Mouse (Mus musculus) midbrain, embryonic 10.5 days (tissue): ENCODE data around the gene Mcrs1. TPM values are rescaled to one million over a fixed set of nuclear protein-coding genes. Genes with fewer than 3 reads are reported as not detected.
A peak's percentile ranks its signal among the peaks of the same experiment; 100 is the strongest.

Experiments used
- DNase-seq: peaks from one replicate; pipeline ENCODE4 v3.0.0-alpha.2; 2017; ENCODE audit warnings: low spot score
- H3K27ac ChIP-seq: fragments of 300-500 bp; sonication (generic); replicated peaks from 2 replicates; pipeline ENCODE4 v1.5.1; 2016; ENCODE audit warnings: mild to moderate bottlenecking
- H3K27me3 ChIP-seq: fragments of 300-500 bp; sonication (generic); 2 replicates; pipeline ENCODE4 v1.6.1; 2016; ENCODE audit warnings: low read depth, mild to moderate bottlenecking; ENCODE audit not compliant: poor library complexity, severe bottlenecking
- H3K36me3 ChIP-seq: fragments of 300-500 bp; sonication (generic); 2 replicates; pipeline ENCODE4 v1.6.1; 2016; ENCODE audit warnings: mild to moderate bottlenecking, moderate library complexity
- H3K4me1 ChIP-seq: fragments of 300-500 bp; sonication (generic); 2 replicates; pipeline ENCODE4 v1.6.1; 2016
- H3K4me3 ChIP-seq: fragments of 300-500 bp; sonication (generic); 2 replicates; pipeline ENCODE4 v1.5.1; 2016; ENCODE audit warnings: mild to moderate bottlenecking, moderate library complexity
- H3K9me3 ChIP-seq: fragments of 300-500 bp; sonication (generic); replicated peaks from 2 replicates; pipeline ENCODE4 v1.6.1; 2016; ENCODE audit warnings: mild to moderate bottlenecking
- WGBS: fragments of 180-500 bp; shearing (Covaris S2); methylation state at CpG from one replicate; pipeline ENCODE4 v1.1.7; 2016; 5-methylcytosine and 5-hydroxymethylcytosine counted together
- polyA plus RNA-seq: library from polyadenylated mRNA; unstranded; fragments of >200 nt; fragmentation: Nextera tagmentation; extraction: Ambion mirVana; gene quantifications from 2 replicates; pipeline ENCODE4 v1.2.1, GENCODE M21; 2016

The Mcrs1 gene
- polyA plus RNA-seq, result 202 and 215 TPM in 2 replicates

DNA sequence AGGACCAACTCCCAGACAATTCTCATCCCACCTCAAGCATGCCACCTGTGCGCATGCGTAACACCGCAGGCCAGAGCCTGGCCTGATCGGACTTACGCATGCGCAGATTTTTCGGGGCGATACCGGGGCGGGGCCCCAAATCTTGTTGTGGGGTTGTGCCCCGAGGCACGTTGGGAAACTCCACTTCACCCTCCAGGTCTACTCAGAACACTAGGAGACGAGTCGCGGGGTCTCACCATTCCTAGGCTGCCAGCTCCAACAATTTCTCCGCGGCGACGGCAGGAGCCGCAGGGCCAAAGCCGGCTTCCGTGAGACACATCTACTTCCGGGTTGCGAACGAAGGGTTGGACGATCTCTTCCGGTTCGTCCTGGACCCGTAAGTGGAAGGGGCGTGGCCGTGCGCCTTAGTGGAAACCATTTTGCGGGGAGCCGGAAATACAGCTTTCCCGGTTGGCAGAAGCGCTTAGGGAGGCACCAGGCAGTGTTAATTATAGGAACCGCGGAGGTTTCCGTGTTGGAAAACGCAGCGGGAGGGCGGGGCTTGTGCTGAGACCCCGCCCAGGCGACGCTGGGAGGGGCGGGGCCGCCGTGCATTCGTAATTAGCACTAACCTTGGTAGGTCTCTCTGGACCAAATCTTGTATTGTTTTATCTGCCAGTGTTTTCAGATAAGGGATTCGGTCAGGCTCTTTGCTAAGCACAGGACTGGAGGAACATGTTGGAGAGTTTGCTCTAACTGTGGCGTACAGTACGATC lies at the start of gene Mcrs1:
TSS of gene Mcrs1 (minus strand) at position 336 of the 755 bp plus-strand sequence.
- H3K27me3 ChIP-seq, result no peaks in the 10 kb centered on the region
- under 1% methylated on average over 52 of the region's 52 CpGs for WGBS
- H3K9me3 ChIP-seq, result no peaks in the 10 kb centered on the region

GRCm38 (mm10) chr15:99296213-99296612 lies 44.5 kb upstream of the Mcrs1 start:
- Histone ChIP-seq H3K27ac (no peak overlapping the region; the same call in 1 of the 2 replicates), H3K4me3 (peak overlapping the region; percentile 77)
- 44% methylated on average over 5 of the region's 5 CpGs for WGBS

More for the DNA sequence above, at the start of gene Mcrs1:
- DNase-seq, result peak; percentile 95
- H3K36me3 ChIP-seq, result peaks cover 35% of the 10 kb centered on the region
- peaks cover 28% of the 10 kb centered on the region for H3K4me1 ChIP-seq
- H3K4me3 ChIP-seq, result peak within 1 kb of the TSS; percentile 75
- peak within 1 kb of the TSS; percentile 93 for H3K27ac ChIP-seq

GRCm38 (mm10) chr15:99295484-99295981 lies 43.8 kb upstream of the Mcrs1 start, which contains the start of gene Fam186b:
Fam186b (minus strand) TSS chr15:99295888.
- no peak for DNase-seq
- Histone ChIP-seq H3K36me3 (peaks cover 11% of the 10 kb centered on the region; the same call in 1 of the 2 replicates), H3K4me1 (peaks cover 25% of the 10 kb centered on the region), H3K9me3 (no peaks in the 10 kb centered on the region), H3K4me3 (peak within 1 kb of the TSS; percentile 77), H3K27ac (peak within 1 kb of the TSS; percentile 93), H3K27me3 (no peaks in the 10 kb centered on the region)
- WGBS, result 4% methylated on average over 14 of the region's 17 CpGs

More at GRCm38 (mm10) chr15:99296213-99296612, 44.5 kb upstream of the Mcrs1 start:
- DNase-seq, result no peak
- peaks cover 12% of the 10 kb centered on the region; the same call in 1 of the 2 replicates for H3K36me3 ChIP-seq
- H3K9me3 ChIP-seq, result no peaks in the 10 kb centered on the region
- H3K27me3 ChIP-seq, result no peaks in the 10 kb centered on the region
- H3K4me1 ChIP-seq, result peaks cover 25% of the 10 kb centered on the region

- peaks cover 25% of the 10 kb centered on the region for H3K4me1 ChIP-seq
- H3K27ac ChIP-seq, result peak within 1 kb of the TSS; percentile 93
- no peaks in the 10 kb centered on the region for H3K9me3 ChIP-seq
- peak within 1 kb of the TSS; percentile 77 for H3K4me3 ChIP-seq
- DNase-seq, result peak; percentile 94
- H3K27me3 ChIP-seq, result no peaks in the 10 kb centered on the region
- H3K36me3 ChIP-seq, result peaks cover 5% of the 10 kb centered on the region; the same call in 1 of the 2 replicates
- WGBS, result under 1% methylated on average over 63 of the region's 64 CpGs
Observed at GRCm38 (mm10) chr15:99294813-99295374, 43.1 kb upstream of the Mcrs1 start, which contains the start of gene Prpf40b. Prpf40b (plus strand) TSS chr15:99295087.

DNA sequence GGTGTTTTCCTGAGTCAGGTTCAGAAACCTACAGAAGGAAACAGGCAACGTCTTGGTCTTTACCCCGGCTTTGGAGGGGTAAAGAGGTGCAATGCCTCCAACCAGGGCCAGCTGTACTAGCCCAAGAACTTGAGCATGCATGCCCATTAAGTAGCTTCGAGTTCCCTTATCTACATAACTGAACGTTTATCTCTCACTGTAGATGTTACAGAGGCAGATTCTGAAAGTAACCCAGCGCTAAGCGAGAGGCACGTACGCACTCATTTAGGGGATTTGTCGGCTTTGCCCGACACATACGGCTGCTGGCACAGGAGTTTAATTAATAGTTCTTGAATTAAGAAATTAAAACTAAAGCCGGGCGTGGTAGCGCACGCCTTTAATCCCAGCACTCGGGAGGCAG lies 42.5 kb upstream of the Mcrs1 start:
- Histone ChIP-seq H3K4me1 (peaks cover 25% of the 10 kb centered on the region), H3K27ac (peak overlapping the region; percentile 93), H3K27me3 (no peaks in the 10 kb centered on the region), H3K9me3 (no peaks in the 10 kb centered on the region), H3K36me3 (0 out of 2 replicates have a peak, but pooled peaks cover 3% of the 10 kb centered on the region), H3K4me3 (peak overlapping the region; percentile 77)
- no peak for DNase-seq
- WGBS, result 43% methylated on average over 16 of the region's 16 CpGs

- WGBS, result 94% methylated on average over 11 of the region's 11 CpGs
- Histone ChIP-seq H3K9me3 (no peaks in the 10 kb centered on the region), H3K4me3 (no peak overlapping the region), H3K36me3 (no peaks in the 10 kb centered on the region), H3K27me3 (no peaks in the 10 kb centered on the region), H3K27ac (no peak overlapping the region), H3K4me1 (peaks cover 9% of the 10 kb centered on the region)
- DNase-seq, result no peak
Observed at GRCm38 (mm10) chr15:99290586-99290985, 38.8 kb upstream of the Mcrs1 start.

GRCm38 (mm10) chr15:99285189-99285535 lies 33.4 kb upstream of the Mcrs1 start:
- Histone ChIP-seq H3K27ac (no peak overlapping the region), H3K4me3 (no peak overlapping the region), H3K36me3 (no peaks in the 10 kb centered on the region), H3K9me3 (no peaks in the 10 kb centered on the region), H3K4me1 (peaks cover 9% of the 10 kb centered on the region), H3K27me3 (no peaks in the 10 kb centered on the region)
- WGBS, result 60% methylated on average over 8 of the region's 8 CpGs
- DNase-seq, result no peak

- Histone ChIP-seq H3K36me3 (no peaks in the 10 kb centered on the region), H3K4me3 (no peak overlapping the region), H3K9me3 (no peaks in the 10 kb centered on the region), H3K27ac (no peak overlapping the region), H3K4me1 (peaks cover 9% of the 10 kb centered on the region), H3K27me3 (no peaks in the 10 kb centered on the region)
- no peak for DNase-seq
- 56% methylated on average over 14 of the region's 14 CpGs for WGBS
Observed at GRCm38 (mm10) chr15:99284527-99285188, 32.9 kb upstream of the Mcrs1 start.

GRCm38 (mm10) chr15:99283456-99283855 lies 31.7 kb upstream of the Mcrs1 start:
- Histone ChIP-seq H3K4me1 (peaks cover 9% of the 10 kb centered on the region), H3K9me3 (no peaks in the 10 kb centered on the region), H3K27me3 (no peaks in the 10 kb centered on the region), H3K4me3 (no peak overlapping the region), H3K36me3 (no peaks in the 10 kb centered on the region), H3K27ac (no peak overlapping the region)
- no peak for DNase-seq
- 72% methylated on average over 10 of the region's 10 CpGs for WGBS

DNA sequence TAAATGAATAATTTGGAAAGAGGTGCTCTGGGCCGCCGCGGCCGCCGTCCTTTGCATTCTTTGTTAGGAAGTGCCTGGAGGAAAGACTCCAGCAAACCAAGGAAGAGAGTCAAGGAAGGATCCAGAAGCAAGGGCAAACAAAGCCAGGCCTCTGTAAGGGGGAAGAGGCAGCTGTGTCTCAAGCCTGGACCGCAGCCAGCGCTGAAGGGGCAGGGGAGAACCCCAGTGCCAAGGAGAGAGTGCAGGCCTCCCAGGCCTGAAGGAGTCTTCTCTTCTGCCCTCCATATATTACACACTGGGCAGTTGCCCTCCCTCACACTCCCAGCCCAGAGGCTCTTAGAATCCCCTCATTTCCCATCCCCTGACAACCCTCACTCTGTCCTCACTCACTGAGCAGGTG lies 26.5 kb upstream of the Mcrs1 start:
- DNase-seq, result no peak
- Histone ChIP-seq H3K36me3 (no peaks in the 10 kb centered on the region), H3K4me1 (no peaks in the 10 kb centered on the region), H3K4me3 (no peak overlapping the region), H3K27ac (no peak overlapping the region), H3K27me3 (no peaks in the 10 kb centered on the region), H3K9me3 (no peaks in the 10 kb centered on the region)
- WGBS, result 95% methylated on average over 7 of the region's 7 CpGs

- Histone ChIP-seq H3K4me1 (peaks cover 9% of the 10 kb centered on the region), H3K4me3 (no peak overlapping the region), H3K27ac (no peak overlapping the region), H3K9me3 (no peaks in the 10 kb centered on the region), H3K36me3 (no peaks in the 10 kb centered on the region), H3K27me3 (no peaks in the 10 kb centered on the region)
- WGBS, result 86% methylated on average over 8 of the region's 8 CpGs
- no peak for DNase-seq
Observed at GRCm38 (mm10) chr15:99276095-99276494, 24.3 kb upstream of the Mcrs1 start.

GRCm38 (mm10) chr15:99265679-99266078 lies 13.9 kb upstream of the Mcrs1 start:
- peak; percentile 54 for DNase-seq
- Histone ChIP-seq H3K27ac (no peak overlapping the region), H3K9me3 (no peaks in the 10 kb centered on the region), H3K36me3 (no peaks in the 10 kb centered on the region), H3K4me1 (peaks cover 12% of the 10 kb centered on the region; the same call in 1 of the 2 replicates), H3K4me3 (0 out of 2 replicates have a peak overlapping the region, but pooled peaks have one; percentile 2), H3K27me3 (no peaks in the 10 kb centered on the region)
- WGBS, result 14% methylated on average over 4 of the region's 4 CpGs
